In the genomic region with DNA sequence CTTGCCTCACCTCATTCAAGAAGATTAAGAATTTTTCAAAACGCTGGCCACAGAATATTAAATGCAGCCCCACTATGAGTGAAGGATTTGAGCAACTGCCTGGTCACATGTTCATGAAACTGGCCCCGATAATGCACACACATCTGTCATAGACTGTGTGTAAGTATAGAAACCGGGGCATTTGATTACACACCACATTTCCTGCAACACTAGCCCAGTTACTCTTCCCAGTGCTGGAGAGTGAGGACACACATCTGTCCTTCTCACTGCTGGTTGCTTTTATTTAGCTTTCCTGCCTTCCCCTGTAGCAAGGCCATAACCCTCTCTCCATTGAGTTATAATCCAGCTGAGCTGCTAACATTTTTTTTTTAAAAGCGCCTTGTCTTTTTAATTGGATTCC, we compare ENCODE assay signal across 25 mouse cellular contexts.
"Had no signal": no experiment of that assay in that cellular context is flagged by ENCODE, and none has a peak within 500 bp of the region (broad histone marks: within the 10 kb centered on the region; RNA-seq: fewer than 3 reads in every experiment).

No protein-coding gene starts in this region.

- H3K9ac ChIP-seq: heart, embryonic 12.5 days; hindbrain, embryonic 12.5 days; hindbrain, embryonic 14.5 days; intestine, embryonic 15.5 days; limb, embryonic 12.5 days had no signal

- ATAC-seq: hindbrain, embryonic 16.5 days; inflammation-experienced regulatory T-cells, adult 6 months; intestine, embryonic 15.5 days; intestine, postnatal 0 days had no signal

- H3K27me3 ChIP-seq: heart, embryonic 12.5 days; hindbrain, embryonic 12.5 days; intestine, embryonic 15.5 days had no signal

- DNase-seq: gastrocnemius, adult 2 months; gastrocnemius, postnatal 10 days; gastrocnemius, postnatal 25 days; heart, adult 18-20 months; heart, postnatal 10 days; heart, postnatal 4 days; kidney, adult 18-20 months; kidney, adult 8-10 months; kidney, postnatal 10 days; kidney, postnatal 25 days; kidney, postnatal 4 days; liver had no signal

- H3K9me3 ChIP-seq: heart, embryonic 10.5 days; heart, embryonic 12.5 days; hindbrain, embryonic 10.5 days; hindbrain, embryonic 12.5 days; intestine, embryonic 15.5 days; limb, embryonic 10.5 days; limb, embryonic 12.5 days had no signal

- H3K4me3 ChIP-seq: gastrocnemius, adult 2 months; heart, embryonic 10.5 days; heart, embryonic 12.5 days; hindbrain, embryonic 10.5 days; hindbrain, embryonic 12.5 days; intestine, embryonic 15.5 days; layer of hippocampus, adult 2 months; left cerebral cortex, adult 2 months; limb, embryonic 10.5 days; limb, embryonic 12.5 days had no signal

- H3K4me1 ChIP-seq: heart, embryonic 10.5 days; heart, embryonic 12.5 days; hindbrain, embryonic 10.5 days; hindbrain, embryonic 12.5 days; intestine, embryonic 15.5 days; limb, embryonic 10.5 days; limb, embryonic 12.5 days had no signal

- H3K36me3 ChIP-seq: heart, embryonic 10.5 days; heart, embryonic 12.5 days; hindbrain, embryonic 10.5 days; hindbrain, embryonic 12.5 days; intestine, embryonic 15.5 days; limb, embryonic 10.5 days; limb, embryonic 12.5 days had no signal

- H3K4me2 ChIP-seq: heart, embryonic 12.5 days; hindbrain, embryonic 12.5 days; hindbrain, embryonic 14.5 days; intestine, embryonic 15.5 days; limb, embryonic 12.5 days had no signal

- H3K27ac ChIP-seq: gastrocnemius, adult 2 months; heart, embryonic 10.5 days; hindbrain, embryonic 10.5 days; hindbrain, embryonic 12.5 days; hindbrain, embryonic 14.5 days; intestine, embryonic 15.5 days; layer of hippocampus, adult 2 months; left cerebral cortex, adult 2 months; limb, embryonic 10.5 days; limb, embryonic 12.5 days had no signal
